Mouse (Mus musculus): ENCODE results near the gene Slc13a3. TPM values are rescaled to one million over a fixed set of nuclear protein-coding genes. Genes with fewer than 3 reads are reported as not detected.
A peak's percentile ranks its signal among the peaks of the same experiment; 100 is the strongest.

The Slc13a3 gene
- polyA plus RNA-seq, 1 experiment from 2014 or later: 0.42 TPM

DNA sequence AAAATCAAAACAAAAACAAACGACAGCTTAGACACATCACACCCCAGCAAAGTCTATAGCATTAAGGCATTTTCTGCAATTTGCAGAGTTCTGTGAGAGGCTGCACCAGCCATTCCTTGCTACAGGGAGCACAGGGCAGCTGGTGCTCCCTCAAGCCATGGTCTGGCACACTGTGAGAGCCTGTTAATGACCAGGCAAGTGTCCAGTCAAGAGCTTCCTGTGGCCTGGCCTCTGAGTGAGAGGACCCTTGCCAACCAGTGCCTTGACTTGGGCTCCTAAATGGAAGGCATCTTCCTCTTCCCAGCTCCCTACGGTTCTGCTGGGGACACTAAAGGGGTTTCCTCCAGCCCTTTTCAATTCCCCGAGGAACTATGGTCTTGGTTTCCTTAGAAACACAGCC, 59.1 kb downstream of the Slc13a3 start:
- H3K9ac ChIP-seq (ENCODE audit: low read depth, low read length): no peak overlapping the region
- H3K27me3 ChIP-seq (ENCODE audit: control insufficient read depth, insufficient read depth, low read length): no peaks in the 10 kb centered on the region
- no peak for ATAC-seq (ENCODE audit: low FRiP score, low TSS enrichment)
- H3K4me2 ChIP-seq (replicated peaks; ENCODE audit: low read depth, low read length): no peak overlapping the region
- no peak overlapping the region for H3K27ac ChIP-seq (ENCODE audit: low read depth, low read length)
- H3K36me3 ChIP-seq (ENCODE audit: control insufficient read depth, insufficient read depth, low read length): no peaks in the 10 kb centered on the region
- 55% methylated on average over 3 of the region's 3 CpGs for WGBS
- no peak overlapping the region for H3K4me3 ChIP-seq (ENCODE audit: low read length)
- 0 out of 2 replicates have a peak, but pooled peaks cover 3% of the 10 kb centered on the region for H3K4me1 ChIP-seq (ENCODE audit: control insufficient read depth, insufficient read depth, low read length)
- no peaks in the 10 kb centered on the region for H3K9me3 ChIP-seq (ENCODE audit: control insufficient read depth, low read length)

DNA sequence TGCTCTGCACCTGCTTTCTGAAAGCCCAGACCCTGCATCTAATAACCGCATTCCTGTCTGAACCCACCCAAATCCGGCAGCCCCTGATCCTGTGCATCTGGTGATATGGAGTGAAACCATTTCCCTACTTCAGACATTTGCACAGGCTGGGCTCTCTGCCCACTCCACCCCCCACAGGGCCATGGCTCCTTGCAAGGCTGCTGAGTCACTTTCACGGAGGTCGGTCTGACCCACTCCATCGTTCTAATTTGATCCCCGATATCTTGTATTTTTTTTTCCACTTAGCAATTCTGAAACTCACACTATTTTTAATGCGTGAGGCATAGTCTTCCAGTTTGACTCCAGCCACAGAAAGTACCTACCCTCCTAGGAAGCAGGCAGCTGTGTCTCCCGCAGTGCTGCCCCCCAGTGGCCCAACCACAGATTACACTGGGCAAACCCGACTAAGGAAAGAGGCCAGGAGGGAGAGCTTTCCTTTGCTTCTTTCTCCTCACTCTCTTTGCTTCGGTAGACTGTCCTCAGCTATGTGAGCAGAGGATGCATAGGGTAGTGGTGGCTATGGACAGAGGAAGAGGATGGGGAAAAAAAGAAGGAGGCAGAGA, 65.2 kb downstream of the Slc13a3 start:
- Histone ChIP-seq H3K9ac (ENCODE audit: low read depth, low read length) (no peak overlapping the region), H3K36me3 (ENCODE audit: control insufficient read depth, insufficient read depth, low read length) (no peaks in the 10 kb centered on the region), H3K9me3 (ENCODE audit: control insufficient read depth, low read length) (0 out of 2 replicates have a peak, but pooled peaks cover 2% of the 10 kb centered on the region), H3K27me3 (ENCODE audit: control insufficient read depth, insufficient read depth, low read length) (no peaks in the 10 kb centered on the region), H3K4me2 (replicated peaks; ENCODE audit: low read depth, low read length) (no peak overlapping the region), H3K27ac (ENCODE audit: low read depth, low read length) (no peak overlapping the region), H3K4me3 (ENCODE audit: low read length) (no peak overlapping the region), H3K4me1 (ENCODE audit: control insufficient read depth, insufficient read depth, low read length) (no peaks in the 10 kb centered on the region)
- ATAC-seq (ENCODE audit: low FRiP score, low TSS enrichment): no peak
- WGBS: 56% methylated on average over 10 of the region's 10 CpGs

DNA sequence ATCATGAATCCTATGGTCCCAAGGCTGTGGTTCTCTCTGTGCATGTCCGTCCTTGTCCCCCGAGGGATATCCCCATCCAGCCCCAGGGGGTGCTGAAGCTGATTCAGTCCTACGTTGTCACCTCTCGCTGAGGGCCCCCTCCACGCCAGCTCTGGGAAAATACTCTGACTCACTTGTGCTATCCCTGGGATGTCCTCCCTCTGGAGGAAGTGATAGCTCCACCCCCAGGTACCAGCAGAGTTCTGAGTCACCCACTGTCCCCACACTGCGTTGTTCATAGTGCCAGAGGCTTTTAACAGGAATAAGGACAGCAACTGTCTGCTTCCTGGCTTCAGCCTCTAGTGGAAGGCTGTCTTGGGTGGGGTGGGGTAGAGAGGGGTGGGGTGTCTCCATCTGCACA, 67.7 kb downstream of the Slc13a3 start:
- no peaks in the 10 kb centered on the region for H3K4me1 ChIP-seq (ENCODE audit: control insufficient read depth, insufficient read depth, low read length)
- no peak overlapping the region for H3K4me3 ChIP-seq (ENCODE audit: low read length)
- H3K27me3 ChIP-seq (ENCODE audit: control insufficient read depth, insufficient read depth, low read length): no peaks in the 10 kb centered on the region
- H3K4me2 ChIP-seq (replicated peaks; ENCODE audit: low read depth, low read length): no peak overlapping the region
- 63% methylated on average over 6 of the region's 6 CpGs for WGBS
- no peak overlapping the region for H3K9ac ChIP-seq (ENCODE audit: low read depth, low read length)
- H3K36me3 ChIP-seq (ENCODE audit: control insufficient read depth, insufficient read depth, low read length): no peaks in the 10 kb centered on the region
- ATAC-seq (ENCODE audit: low FRiP score, low TSS enrichment): no peak
- H3K27ac ChIP-seq (ENCODE audit: low read depth, low read length): no peak overlapping the region
- H3K9me3 ChIP-seq (ENCODE audit: control insufficient read depth, low read length): 0 out of 2 replicates have a peak, but pooled peaks cover 2% of the 10 kb centered on the region

DNA sequence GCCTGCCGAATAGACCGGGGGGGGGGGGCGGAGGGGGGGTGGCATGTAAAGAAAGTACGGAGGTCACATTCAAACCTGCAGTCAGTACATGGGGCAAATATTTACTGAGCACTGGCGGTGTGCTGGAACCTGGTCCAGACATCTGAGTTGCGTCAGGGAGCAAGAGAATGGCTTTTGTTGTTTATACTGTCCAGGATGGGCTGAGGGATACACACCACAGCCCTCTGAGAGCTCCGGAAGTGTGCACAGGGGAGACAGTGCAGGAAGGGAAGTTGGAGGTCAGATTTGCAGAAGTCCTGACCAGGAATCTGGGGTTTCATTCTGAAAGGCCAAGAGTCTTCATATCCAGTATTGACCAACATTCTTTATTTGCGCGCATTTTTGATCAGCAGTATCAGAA, 68.1 kb downstream of the Slc13a3 start:
- WGBS: 74% methylated on average over 9 of the region's 9 CpGs
- no peak for ATAC-seq (ENCODE audit: low FRiP score, low TSS enrichment)
- no peaks in the 10 kb centered on the region for H3K4me1 ChIP-seq (ENCODE audit: control insufficient read depth, insufficient read depth, low read length)
- H3K27me3 ChIP-seq (ENCODE audit: control insufficient read depth, insufficient read depth, low read length): no peaks in the 10 kb centered on the region
- no peak overlapping the region for H3K9ac ChIP-seq (ENCODE audit: low read depth, low read length)
- H3K36me3 ChIP-seq (ENCODE audit: control insufficient read depth, insufficient read depth, low read length): no peaks in the 10 kb centered on the region
- no peak overlapping the region for H3K4me3 ChIP-seq (ENCODE audit: low read length)
- no peak overlapping the region for H3K4me2 ChIP-seq (replicated peaks; ENCODE audit: low read depth, low read length)
- no peak overlapping the region for H3K27ac ChIP-seq (ENCODE audit: low read depth, low read length)
- H3K9me3 ChIP-seq (ENCODE audit: control insufficient read depth, low read length): 0 out of 2 replicates have a peak, but pooled peaks cover 2% of the 10 kb centered on the region

DNA sequence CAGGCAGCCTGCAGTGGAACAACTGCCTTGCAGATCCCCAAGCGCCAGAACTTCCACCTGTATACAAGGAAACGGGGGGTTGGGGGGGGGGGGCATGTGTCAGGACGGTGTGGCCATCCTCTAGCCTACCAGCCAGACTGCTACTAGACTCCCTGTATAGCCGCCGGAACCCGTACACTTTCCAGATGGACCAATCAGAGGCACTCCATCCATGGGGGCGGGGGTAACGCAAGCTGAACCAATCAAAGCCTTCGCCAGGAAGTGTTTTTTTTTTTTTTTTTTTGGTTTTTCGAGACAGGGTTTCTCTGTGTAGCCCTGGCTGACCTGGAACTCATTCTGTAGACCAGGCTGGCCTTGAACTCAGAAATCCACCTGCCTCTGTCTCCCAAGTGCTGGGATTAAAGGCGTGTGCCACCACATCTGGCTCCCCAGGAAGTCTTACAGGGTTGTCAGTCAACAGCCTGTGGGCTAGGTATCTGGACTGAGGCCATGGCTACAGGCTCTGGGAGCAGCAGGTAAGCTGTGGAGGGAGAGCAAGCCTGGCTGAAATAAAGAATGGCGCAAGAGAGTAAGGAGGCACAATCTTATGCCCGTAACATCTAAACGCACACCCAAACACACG, 74.8 kb downstream of the Slc13a3 start:
- no peaks in the 10 kb centered on the region for H3K36me3 ChIP-seq (ENCODE audit: control insufficient read depth, insufficient read depth, low read length)
- WGBS: 63% methylated on average over 14 of the region's 15 CpGs
- no peaks in the 10 kb centered on the region for H3K27me3 ChIP-seq (ENCODE audit: control insufficient read depth, insufficient read depth, low read length)
- no peak overlapping the region for H3K27ac ChIP-seq (ENCODE audit: low read depth, low read length)
- H3K4me2 ChIP-seq (replicated peaks; ENCODE audit: low read depth, low read length): no peak overlapping the region
- H3K4me1 ChIP-seq (ENCODE audit: control insufficient read depth, insufficient read depth, low read length): 0 out of 2 replicates have a peak, but pooled peaks cover 4% of the 10 kb centered on the region
- ATAC-seq (ENCODE audit: low FRiP score, low TSS enrichment): no peak
- no peak overlapping the region for H3K4me3 ChIP-seq (ENCODE audit: low read length)
- no peaks in the 10 kb centered on the region for H3K9me3 ChIP-seq (ENCODE audit: control insufficient read depth, low read length)
- no peak overlapping the region for H3K9ac ChIP-seq (ENCODE audit: low read depth, low read length)

DNA sequence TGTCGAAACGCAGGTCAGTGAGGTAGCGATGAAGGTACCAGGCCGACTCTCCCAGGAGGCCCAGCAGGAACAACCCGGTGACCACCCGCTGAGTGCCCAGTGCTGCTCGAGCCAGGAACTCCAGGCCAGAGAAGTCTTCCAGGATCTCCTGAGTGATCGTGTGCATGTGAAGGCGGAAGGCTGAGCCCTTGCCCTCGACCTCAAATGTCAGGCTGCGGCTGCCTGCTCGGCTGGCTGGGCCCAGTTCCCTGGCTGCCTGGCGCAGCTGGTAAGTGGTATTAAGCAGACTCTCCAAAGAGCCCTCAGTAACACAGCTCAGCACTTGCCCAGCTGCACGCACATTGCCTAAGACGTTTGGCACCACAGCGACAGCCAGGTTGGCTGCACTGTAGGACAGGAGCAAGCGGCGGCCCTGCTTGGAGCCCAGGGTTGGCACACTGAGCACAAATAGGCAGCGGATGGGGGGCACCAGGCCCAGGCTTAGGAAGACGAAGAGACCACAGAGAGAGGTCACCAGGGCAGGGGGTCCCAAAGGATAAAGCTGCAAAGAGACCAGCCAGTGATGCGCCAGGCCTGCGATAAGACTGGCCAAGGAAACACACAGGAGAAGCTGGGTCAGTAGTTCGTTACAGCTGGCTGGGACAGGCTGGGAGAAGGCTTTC, 75.4 kb downstream of the Slc13a3 start:
- no peak overlapping the region for H3K9ac ChIP-seq (ENCODE audit: low read depth, low read length)
- ATAC-seq (ENCODE audit: low FRiP score, low TSS enrichment): no peak

DNA sequence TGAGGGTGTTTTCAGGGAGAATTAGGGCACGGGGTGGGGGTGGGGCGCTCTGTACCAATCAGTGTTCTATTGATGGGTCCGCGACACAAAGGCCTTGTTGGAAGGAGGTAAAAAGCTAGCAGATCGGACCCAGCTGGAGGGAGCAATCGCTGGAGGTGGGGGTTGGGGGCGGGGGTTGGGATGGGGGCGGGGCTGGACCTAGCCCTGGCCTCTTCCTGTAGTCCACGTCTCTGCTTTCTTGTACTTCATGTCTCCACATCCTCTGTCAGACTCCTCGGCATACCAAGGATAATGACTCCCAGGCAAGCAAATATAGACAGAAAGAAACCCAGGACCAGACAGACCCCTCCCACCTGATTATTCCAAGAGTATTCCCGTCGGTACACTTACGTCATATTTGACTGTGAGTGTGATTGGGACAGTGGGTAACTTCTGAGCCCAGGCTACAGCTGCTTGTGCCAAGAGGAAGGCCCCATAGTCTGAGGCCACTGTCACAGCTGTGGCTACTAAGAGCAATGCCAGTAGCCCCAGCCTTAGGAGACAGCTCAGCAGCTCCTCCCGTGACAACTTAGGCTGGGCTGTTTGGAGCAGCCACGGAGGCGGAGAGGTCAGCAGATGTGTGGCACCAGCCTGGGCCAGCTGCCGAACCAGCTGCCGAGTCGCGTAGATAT, 76.1 kb downstream of the Slc13a3 start:
- Histone ChIP-seq H3K4me1 (ENCODE audit: control insufficient read depth, insufficient read depth, low read length) (0 out of 2 replicates have a peak, but pooled peaks cover 4% of the 10 kb centered on the region), H3K9ac (ENCODE audit: low read depth, low read length) (no peak overlapping the region), H3K36me3 (ENCODE audit: control insufficient read depth, insufficient read depth, low read length) (no peaks in the 10 kb centered on the region), H3K27me3 (ENCODE audit: control insufficient read depth, insufficient read depth, low read length) (no peaks in the 10 kb centered on the region), H3K4me3 (ENCODE audit: low read length) (no peak overlapping the region), H3K9me3 (ENCODE audit: control insufficient read depth, low read length) (no peaks in the 10 kb centered on the region), H3K4me2 (replicated peaks; ENCODE audit: low read depth, low read length) (no peak overlapping the region), H3K27ac (ENCODE audit: low read depth, low read length) (no peak overlapping the region)
- 0 out of 2 replicates have a peak, but pooled peaks have one; percentile 21 for ATAC-seq (ENCODE audit: low FRiP score, low TSS enrichment)
- 49% methylated on average over 20 of the region's 20 CpGs for WGBS

More for the DNA sequence above, 75.4 kb downstream of the Slc13a3 start:
- H3K27ac ChIP-seq (ENCODE audit: low read depth, low read length): no peak overlapping the region
- no peak overlapping the region for H3K4me2 ChIP-seq (replicated peaks; ENCODE audit: low read depth, low read length)
- H3K27me3 ChIP-seq (ENCODE audit: control insufficient read depth, insufficient read depth, low read length): no peaks in the 10 kb centered on the region
- no peaks in the 10 kb centered on the region for H3K9me3 ChIP-seq (ENCODE audit: control insufficient read depth, low read length)
- H3K4me3 ChIP-seq (ENCODE audit: low read length): no peak overlapping the region
- WGBS: 70% methylated on average over 23 of the region's 23 CpGs
- 0 out of 2 replicates have a peak, but pooled peaks cover 4% of the 10 kb centered on the region for H3K4me1 ChIP-seq (ENCODE audit: control insufficient read depth, insufficient read depth, low read length)
- H3K36me3 ChIP-seq (ENCODE audit: control insufficient read depth, insufficient read depth, low read length): no peaks in the 10 kb centered on the region

DNA sequence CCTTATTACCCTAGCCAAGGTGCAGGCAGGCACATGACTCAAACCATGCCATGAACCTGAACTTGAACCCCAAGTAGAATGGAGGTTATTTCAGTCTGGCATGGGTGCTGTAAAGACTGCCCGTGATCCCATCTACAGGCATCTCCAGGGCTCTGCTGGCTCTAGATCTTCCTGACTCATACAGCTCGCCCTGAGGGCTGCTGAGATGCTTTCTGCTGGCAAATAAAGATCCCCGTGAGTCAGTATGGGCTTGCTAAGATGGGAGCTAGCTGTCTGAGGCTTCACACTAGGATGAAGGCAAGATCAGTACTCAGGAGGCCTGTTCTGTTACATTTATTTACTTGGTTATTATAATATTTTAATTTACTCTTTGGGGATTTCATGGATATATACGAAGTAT, 80.9 kb downstream of the Slc13a3 start:
- Histone ChIP-seq H3K27ac (ENCODE audit: low read depth, low read length) (no peak overlapping the region), H3K9ac (ENCODE audit: low read depth, low read length) (no peak overlapping the region), H3K36me3 (ENCODE audit: control insufficient read depth, insufficient read depth, low read length) (no peaks in the 10 kb centered on the region), H3K4me1 (ENCODE audit: control insufficient read depth, insufficient read depth, low read length) (no peaks in the 10 kb centered on the region), H3K27me3 (ENCODE audit: control insufficient read depth, insufficient read depth, low read length) (no peaks in the 10 kb centered on the region), H3K9me3 (ENCODE audit: control insufficient read depth, low read length) (no peaks in the 10 kb centered on the region), H3K4me2 (replicated peaks; ENCODE audit: low read depth, low read length) (no peak overlapping the region), H3K4me3 (ENCODE audit: low read length) (no peak overlapping the region)
- 88% methylated on average over 4 of the region's 4 CpGs for WGBS
- no peak for ATAC-seq (ENCODE audit: low FRiP score, low TSS enrichment)
